Mouse (Mus musculus) testis, adult 2 months (tissue): ENCODE measurements around the gene R3hdml.

Experiments used
- CTCF ChIP-seq: fragments of 200-500 bp; IDR thresholded peaks from 2 replicates; pipeline ENCODE4 v1.5.1; 2012; ENCODE audit warnings: low read depth, mild to moderate bottlenecking, inconsistent platforms, low read length, moderate library complexity; ENCODE audit not compliant: control insufficient read depth, insufficient read depth, insufficient replicate concordance
- POLR2A ChIP-seq: fragments of 200-500 bp; IDR thresholded peaks from 2 replicates; pipeline ENCODE4 v1.6.1; 2012; ENCODE audit warnings: low read depth, mild to moderate bottlenecking, inconsistent platforms, low read length, moderate library complexity; ENCODE audit not compliant: control insufficient read depth

- TF ChIP-seq POLR2A = no peak
- no peak for TF ChIP-seq CTCF
These were observed 45.3 kb downstream of the R3hdml start for GRCm38 (mm10) chr2:163537443-163537842.
